Mouse (Mus musculus) small intestine, adult 2 months (tissue): ENCODE data around the gene Osgin1. TPM values are rescaled to one million over a fixed set of nuclear protein-coding genes. Genes with fewer than 3 reads are reported as not detected.
A peak's percentile ranks its signal among the peaks of the same experiment; 100 is the strongest.

Experiments used
- H3K27ac ChIP-seq: fragments of 200-500 bp; 2 replicates; pipeline ENCODE4 v1.5.1; 2012; ENCODE audit warnings: low read depth, low read length, control low read depth, inconsistent platforms; ENCODE audit not compliant: insufficient read depth
- H3K27me3 ChIP-seq: fragments of 200-500 bp; 2 replicates; pipeline ENCODE4 v1.6.1; 2012; ENCODE audit warnings: mild to moderate bottlenecking, moderate library complexity, low read length, inconsistent platforms; ENCODE audit not compliant: control insufficient read depth, insufficient read depth
- H3K36me3 ChIP-seq: fragments of 200-500 bp; 2 replicates; pipeline ENCODE4 v1.6.1; 2012; ENCODE audit warnings: mild to moderate bottlenecking, low read length, control low read depth, inconsistent platforms; ENCODE audit not compliant: control insufficient read depth, insufficient read depth
- H3K4me1 ChIP-seq: fragments of 200-500 bp; 2 replicates; pipeline ENCODE4 v1.6.1; 2012; ENCODE audit warnings: low read length, inconsistent platforms, mixed read lengths; ENCODE audit not compliant: control insufficient read depth, insufficient read depth, insufficient read length
- H3K4me3 ChIP-seq: fragments of 200-500 bp; 2 replicates; pipeline ENCODE4 v1.5.1; 2012; ENCODE audit warnings: low read depth, mild to moderate bottlenecking, control low read depth, inconsistent platforms, low read length, moderate library complexity
- CTCF ChIP-seq: fragments of 200-500 bp; IDR thresholded peaks from 2 replicates; pipeline ENCODE4 v1.5.1; 2012; ENCODE audit warnings: low read depth, mild to moderate bottlenecking, control low read depth, inconsistent platforms, low read length, moderate library complexity, mixed read lengths; ENCODE audit not compliant: insufficient replicate concordance, insufficient read length; ENCODE audit errors: extremely low read depth
- POLR2A ChIP-seq: fragments of 200-500 bp; IDR thresholded peaks from 2 replicates; pipeline ENCODE4 v1.6.1; 2012; ENCODE audit warnings: low read depth, mild to moderate bottlenecking, control low read depth, inconsistent platforms, low read length, moderate library complexity
- WGBS: fragments of 180-500 bp; shearing (Covaris S2); methylation state at CpG from one replicate; pipeline ENCODE4 v1.1.7; 2018; 5-methylcytosine and 5-hydroxymethylcytosine counted together
- polyA plus RNA-seq: library from polyadenylated mRNA; depleted of rRNA; stranded (reverse); fragments of >200 nt; gene quantifications from 2 replicates; pipeline ENCODE4 v1.2.3, GENCODE M21; 2012

The Osgin1 gene
- polyA plus RNA-seq, 1 experiment, result 306 TPM

- Histone ChIP-seq H3K4me1 (peaks cover 29% of the 10 kb centered on the region), H3K36me3 (no peaks in the 10 kb centered on the region), H3K4me3 (no peak overlapping the region), H3K27me3 (no peaks in the 10 kb centered on the region), H3K27ac (peak overlapping the region; percentile 23; the same call in 1 of the 2 replicates)
- 62% methylated on average over 9 of the region's 9 CpGs for WGBS
- TF ChIP-seq CTCF, result no peak
- no peak for TF ChIP-seq POLR2A
These were observed 11.7 kb upstream of the Osgin1 start for GRCm38 (mm10) chr8:119422123-119422711.

GRCm38 (mm10) chr8:119423631-119424141 is 10.2 kb upstream of the Osgin1 start:
- H3K4me1 ChIP-seq, result peaks cover 41% of the 10 kb centered on the region
- H3K4me3 ChIP-seq, result peak overlapping the region; percentile 23
- no peaks in the 10 kb centered on the region for H3K27me3 ChIP-seq
- no peaks in the 10 kb centered on the region for H3K36me3 ChIP-seq
- H3K27ac ChIP-seq, result peak overlapping the region; percentile 92
- no peak for TF ChIP-seq CTCF
- TF ChIP-seq POLR2A, result 0 out of 2 replicates have a peak, but pooled peaks have one; percentile 26
- 20% methylated on average over 9 of the region's 9 CpGs for WGBS

- Histone ChIP-seq H3K36me3 (no peaks in the 10 kb centered on the region), H3K27me3 (no peaks in the 10 kb centered on the region), H3K27ac (peak overlapping the region; percentile 92), H3K4me3 (0 out of 2 replicates have a peak overlapping the region, but pooled peaks have one; percentile 5), H3K4me1 (peaks cover 47% of the 10 kb centered on the region)
- no peak for TF ChIP-seq POLR2A
- TF ChIP-seq CTCF, result no peak
- WGBS, result 71% methylated on average over 10 of the region's 10 CpGs
These were observed 9.7 kb upstream of the Osgin1 start for GRCm38 (mm10) chr8:119424199-119424733.

DNA sequence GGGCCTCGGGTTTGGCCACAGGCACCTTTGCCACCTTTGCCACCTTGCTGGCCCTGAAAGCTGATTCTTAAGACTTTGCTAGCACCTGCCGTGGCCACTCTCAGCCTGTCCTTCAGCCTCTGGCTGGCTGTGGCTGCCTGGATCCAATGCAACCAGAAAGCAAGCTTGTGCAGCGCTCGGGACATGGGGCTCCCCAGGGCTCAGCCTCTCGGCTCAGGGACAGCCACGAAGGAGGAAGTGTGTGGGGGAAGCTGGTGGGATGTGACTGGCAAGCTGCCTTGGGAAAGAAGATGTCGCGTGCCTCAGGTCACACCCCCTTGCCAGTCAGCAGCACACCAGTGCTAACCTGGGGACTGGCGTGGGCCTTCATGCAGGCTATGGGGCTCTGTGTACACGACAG is 9.2 kb upstream of the Osgin1 start:
- no peaks in the 10 kb centered on the region for H3K27me3 ChIP-seq
- peak overlapping the region; percentile 92 for H3K27ac ChIP-seq
- WGBS, result 72% methylated on average over 10 of the region's 10 CpGs
- TF ChIP-seq CTCF, result no peak
- TF ChIP-seq POLR2A, result no peak
- peaks cover 49% of the 10 kb centered on the region for H3K4me1 ChIP-seq
- H3K4me3 ChIP-seq, result 0 out of 2 replicates have a peak overlapping the region, but pooled peaks have one; percentile 5
- no peaks in the 10 kb centered on the region for H3K36me3 ChIP-seq

GRCm38 (mm10) chr8:119425533-119425932 is 8.4 kb upstream of the Osgin1 start:
- Histone ChIP-seq H3K36me3 (no peaks in the 10 kb centered on the region), H3K4me3 (peak overlapping the region; percentile 29), H3K27me3 (no peaks in the 10 kb centered on the region), H3K27ac (peak overlapping the region; percentile 92), H3K4me1 (peaks cover 51% of the 10 kb centered on the region)
- WGBS, result 73% methylated on average over 10 of the region's 10 CpGs
- TF ChIP-seq CTCF (no peak), POLR2A (no peak)

DNA sequence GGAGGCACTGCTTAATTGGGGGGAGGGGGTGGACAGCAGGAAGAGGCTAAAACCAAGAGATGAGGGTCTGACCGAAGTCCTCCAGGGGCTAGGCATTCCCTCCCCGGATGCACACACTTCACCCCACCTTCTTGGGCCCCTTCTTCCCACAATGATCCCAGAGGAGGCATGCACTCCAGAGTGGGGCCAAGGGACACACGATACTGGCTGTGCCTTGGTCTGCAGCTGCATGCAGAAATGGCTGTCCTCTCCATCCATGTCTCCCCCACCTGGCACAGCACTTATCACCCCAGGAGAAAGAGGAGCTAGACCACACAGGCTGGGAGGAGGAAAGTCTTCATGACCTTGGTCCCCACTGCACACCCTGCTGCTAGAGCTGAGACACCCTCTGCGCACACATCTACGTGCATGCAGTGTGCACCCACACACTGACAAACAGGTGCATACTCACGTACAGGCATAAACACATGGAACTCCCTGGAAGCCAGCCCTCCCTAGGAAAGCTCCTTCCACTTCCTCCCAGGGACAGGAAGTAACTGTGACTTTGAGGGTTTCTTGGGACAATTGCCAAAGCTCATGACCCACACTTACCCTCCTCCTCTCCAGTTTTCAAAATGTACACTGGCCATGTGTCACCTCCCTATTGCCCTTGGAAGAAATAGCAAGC is 7.7 kb upstream of the Osgin1 start:
- peak overlapping the region; percentile 92 for H3K27ac ChIP-seq
- H3K4me3 ChIP-seq, result peak overlapping the region; percentile 29
- 76% methylated on average over 6 of the region's 6 CpGs for WGBS
- TF ChIP-seq POLR2A (no peak), CTCF (no peak)
- H3K27me3 ChIP-seq, result no peaks in the 10 kb centered on the region
- peaks cover 51% of the 10 kb centered on the region for H3K4me1 ChIP-seq
- H3K36me3 ChIP-seq, result no peaks in the 10 kb centered on the region

DNA sequence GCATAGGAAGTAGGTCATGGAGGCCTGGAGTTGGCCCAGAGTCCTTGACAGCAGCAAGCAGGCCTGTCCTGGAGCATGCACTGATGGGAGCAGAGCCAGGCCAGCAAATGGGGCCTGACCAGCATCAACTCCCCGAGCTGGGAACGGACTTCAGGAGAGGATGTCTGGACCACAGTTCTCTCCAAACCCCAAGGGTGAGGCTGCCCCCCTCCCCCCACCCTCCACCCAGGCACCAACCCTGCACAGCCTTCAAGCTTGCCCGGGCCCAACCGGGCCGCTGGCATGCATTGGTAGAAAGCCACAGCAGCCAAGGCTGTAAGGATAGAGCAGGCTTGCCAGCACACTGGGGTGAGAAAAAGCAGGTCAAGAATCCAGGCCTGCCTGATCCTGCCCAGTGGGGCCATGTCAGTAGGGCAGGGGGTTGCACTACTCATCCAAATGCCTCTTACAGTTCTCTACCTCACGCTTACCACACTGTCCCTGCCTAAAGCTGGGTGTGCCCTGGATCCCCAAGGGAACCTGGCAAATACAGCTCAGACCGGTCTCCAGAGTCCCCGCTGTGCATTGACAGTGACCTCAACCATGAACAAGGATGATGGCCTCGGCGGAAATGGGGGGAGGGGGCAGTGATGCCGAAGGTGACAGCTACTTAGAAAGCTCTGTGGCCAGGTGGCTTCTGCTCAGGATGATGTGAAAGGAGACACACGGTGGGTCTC is 6.1 kb upstream of the Osgin1 start:
- Histone ChIP-seq H3K27me3 (no peaks in the 10 kb centered on the region), H3K36me3 (no peaks in the 10 kb centered on the region), H3K4me1 (peaks cover 50% of the 10 kb centered on the region), H3K27ac (peak overlapping the region; percentile 17), H3K4me3 (no peak overlapping the region)
- 79% methylated on average over 12 of the region's 12 CpGs for WGBS
- TF ChIP-seq CTCF (no peak), POLR2A (no peak)
